7 mouse cellular contexts compared by ENCODE assay signal in the genomic region with DNA sequence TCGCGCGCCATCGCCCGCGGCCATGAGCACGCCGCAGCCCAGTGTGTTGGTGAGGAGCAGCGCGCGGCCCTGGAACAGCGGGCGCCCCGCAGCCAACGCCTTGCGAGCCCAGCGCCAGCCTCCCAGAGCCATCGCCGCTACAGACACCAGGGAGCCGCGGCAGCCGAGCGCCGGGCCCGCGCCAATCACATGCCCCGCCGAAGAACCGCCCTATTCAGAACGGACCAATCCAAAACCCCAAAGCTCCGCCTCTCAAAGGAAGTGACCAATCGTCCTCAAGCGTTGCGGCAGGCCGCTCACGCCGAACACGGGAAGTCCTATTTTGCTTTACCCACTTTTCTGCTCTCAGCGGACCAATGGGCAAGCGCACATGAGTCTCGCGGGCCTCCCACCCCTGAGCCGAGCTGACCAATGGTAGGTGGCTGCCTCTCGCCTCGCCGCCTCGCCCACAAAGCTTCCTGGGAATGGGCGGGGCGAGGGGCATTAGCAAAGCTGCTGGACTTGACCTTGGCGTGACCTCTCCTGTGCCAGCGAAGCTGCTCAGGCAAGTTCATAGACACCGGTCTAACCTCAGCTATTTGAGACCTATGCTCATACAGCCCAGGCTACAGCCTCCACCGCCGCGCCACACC. TPM values are rescaled to one million over a fixed set of nuclear protein-coding genes. Genes with fewer than 3 reads are reported as not detected.
DNase-seq lines count a peak whose midpoint lies in the region; ATAC-seq lines count a peak whose summit lies in the region.

Gene Mpv17l2, minus strand, starts transcription at position 172 of the 632 bp plus-strand sequence.

- H3K36me3 ChIP-seq in embryonic facial prominence, embryonic 11.5 days (replicated peaks; ENCODE audit: control insufficient read depth, insufficient read depth, low read depth, low read length): no peaks in the 10 kb centered on the region
- H3K36me3 ChIP-seq in limb, embryonic 10.5 days: peaks cover 32% of the 10 kb centered on the region
- peaks cover 35% of the 10 kb centered on the region for H3K36me3 ChIP-seq in midbrain, embryonic 13.5 days

- no peaks in the 10 kb centered on the region for H3K4me1 ChIP-seq in embryonic facial prominence, embryonic 11.5 days (ENCODE audit: control insufficient read depth, insufficient read depth, low read length)
- peaks cover 35% of the 10 kb centered on the region for H3K4me1 ChIP-seq in limb, embryonic 10.5 days
- peaks cover 45% of the 10 kb centered on the region for H3K4me1 ChIP-seq in midbrain, embryonic 13.5 days (replicated peaks)

- H3K9ac ChIP-seq in embryonic facial prominence, embryonic 11.5 days (replicated peaks; ENCODE audit: low read length): peak within 1 kb of the TSS; percentile 75
- peak within 1 kb of the TSS; percentile 88 for H3K9ac ChIP-seq in midbrain, embryonic 13.5 days (replicated peaks)

- peak within 1 kb of the TSS; percentile 96 for H3K4me2 ChIP-seq in embryonic facial prominence, embryonic 11.5 days (ENCODE audit: low read depth, low read length)
- peak within 1 kb of the TSS; percentile 99 for H3K4me2 ChIP-seq in midbrain, embryonic 13.5 days (replicated peaks)

- WGBS in embryonic facial prominence, embryonic 11.5 days: under 1% methylated on average over 55 of the region's 55 CpGs
- 1% methylated on average over 55 of the region's 55 CpGs for WGBS in limb, embryonic 10.5 days
- WGBS in midbrain, embryonic 13.5 days: under 1% methylated on average over 55 of the region's 55 CpGs

- no peak within 1 kb of the TSS; the same call in 1 of the 2 replicates for H3K27ac ChIP-seq in embryonic facial prominence, embryonic 11.5 days (replicated peaks; ENCODE audit: low read depth, low read length)
- peak within 1 kb of the TSS; percentile 82 for H3K27ac ChIP-seq in limb, embryonic 10.5 days
- H3K27ac ChIP-seq in midbrain, embryonic 13.5 days: peak within 1 kb of the TSS; percentile 80

- peak; percentile 94 for ATAC-seq in embryonic facial prominence, embryonic 11.5 days (replicated peaks; ENCODE audit: insufficient number of reproducible peaks, low FRiP score, low TSS enrichment, low read depth)
- peak; percentile 85 for ATAC-seq in granulocyte monocyte progenitor cell, adult 5-6 weeks (replicated peaks; ENCODE audit: poor library complexity, severe bottlenecking)
- peak; percentile 96 for ATAC-seq in midbrain, embryonic 13.5 days

- H3K4me3 ChIP-seq in embryonic facial prominence, embryonic 11.5 days (ENCODE audit: low read depth, low read length): peak within 1 kb of the TSS; percentile 70
- H3K4me3 ChIP-seq in limb, embryonic 10.5 days: peak within 1 kb of the TSS; percentile 75
- H3K4me3 ChIP-seq in midbrain, embryonic 13.5 days (replicated peaks): peak within 1 kb of the TSS; percentile 73

- no peaks in the 10 kb centered on the region for H3K9me3 ChIP-seq in embryonic facial prominence, embryonic 11.5 days (replicated peaks; ENCODE audit: control insufficient read depth, low read length)
- H3K9me3 ChIP-seq in limb, embryonic 10.5 days (replicated peaks): no peaks in the 10 kb centered on the region
- no peaks in the 10 kb centered on the region for H3K9me3 ChIP-seq in midbrain, embryonic 13.5 days

- peak; percentile 97 for DNase-seq in adrenal gland, postnatal 14 days
- DNase-seq in embryonic facial prominence, embryonic 11.5 days (ENCODE audit: low spot score): peak; percentile 98
- DNase-seq in kidney, adult 11 months: peak; percentile 99
- peak; percentile 93 for DNase-seq in limb, embryonic 10.5 days (ENCODE audit: low spot score)
- DNase-seq in spleen, adult 12 weeks (ENCODE audit: low spot score): peak; percentile 92

- H3K27me3 ChIP-seq in embryonic facial prominence, embryonic 11.5 days (ENCODE audit: control insufficient read depth, insufficient read depth, low read length): no peaks in the 10 kb centered on the region
- H3K27me3 ChIP-seq in limb, embryonic 10.5 days (ENCODE audit: low read depth, poor library complexity, severe bottlenecking): 0 out of 2 replicates have a peak, but pooled peaks cover 1% of the 10 kb centered on the region
- H3K27me3 ChIP-seq in midbrain, embryonic 13.5 days: peaks cover 3% of the 10 kb centered on the region; the same call in 1 of the 2 replicates

RNA-seq across cellular contexts. Expression of gene Mpv17l2, which starts in this region (rescaled TPM):
- 113 and 123 TPM in 2 replicates for total RNA-seq in adrenal gland, postnatal 14 days (2021)
- polyA plus RNA-seq in embryonic facial prominence, embryonic 11.5 days (2014; fragmentation: Nextera tagmentation; extraction: Ambion mirVana): 25.8 and 33.5 TPM in 2 replicates
- total RNA-seq in granulocyte monocyte progenitor cell, adult 5-6 weeks (2014; fragmentation: Nextera tagmentation): 28.6 and 41.1 TPM in 2 replicates
- 9.0 and 9.3 TPM in 2 replicates for total RNA-seq in granulocyte monocyte progenitor cell, adult 5-6 weeks (2017)
- 25.2 and 29.9 TPM in 2 replicates for polyA plus RNA-seq in limb, embryonic 10.5 days (2016; fragmentation: Nextera tagmentation; extraction: Ambion mirVana)
- 36.2 and 38.4 TPM in 2 replicates for polyA plus RNA-seq in midbrain, embryonic 13.5 days (2015; fragmentation: Nextera tagmentation; extraction: Ambion mirVana)
